Mouse (Mus musculus) CD8-positive naive resting alpha-beta T cell, adult 2 months (primary cell): Measurements from ENCODE around the gene Gm1043.

ENCODE experiments used
- DNase-seq, 2 experiments: peaks; one replicate each; pipeline ENCODE4 v3.0.0; 2022; ENCODE audit warnings: low read depth in 2 of 2, low spot score in 2 of 2

The Gm1043 gene

DNA sequence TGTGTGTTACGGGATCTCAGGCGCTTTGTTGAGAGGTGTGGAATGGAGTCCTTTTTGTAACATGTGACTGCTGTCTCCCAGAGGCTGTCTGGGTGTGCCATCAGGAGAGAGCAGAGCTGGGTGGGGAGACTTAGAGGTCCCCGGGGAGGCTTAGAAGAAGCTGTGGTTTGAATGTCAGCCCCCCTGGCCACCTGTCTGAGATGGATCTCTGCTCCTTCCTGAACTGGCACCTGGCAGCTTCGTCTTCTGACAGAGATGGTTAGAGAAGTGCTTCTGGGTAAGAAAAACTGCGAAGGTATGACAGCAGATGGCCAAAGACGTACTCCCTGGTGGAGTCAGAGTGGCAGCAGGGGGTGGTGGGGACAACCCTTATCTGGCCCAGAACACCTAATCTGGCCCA lies 22.4 kb downstream of the Gm1043 start:
- DNase-seq: no peak

GRCm38 (mm10) chr5:37109280-37109849 lies 24.2 kb downstream of the Gm1043 start:
- DNase-seq: peak; percentile 84 to 91

GRCm38 (mm10) chr5:37112389-37112788 lies 27.2 kb downstream of the Gm1043 start:
- no peak for DNase-seq

DNA sequence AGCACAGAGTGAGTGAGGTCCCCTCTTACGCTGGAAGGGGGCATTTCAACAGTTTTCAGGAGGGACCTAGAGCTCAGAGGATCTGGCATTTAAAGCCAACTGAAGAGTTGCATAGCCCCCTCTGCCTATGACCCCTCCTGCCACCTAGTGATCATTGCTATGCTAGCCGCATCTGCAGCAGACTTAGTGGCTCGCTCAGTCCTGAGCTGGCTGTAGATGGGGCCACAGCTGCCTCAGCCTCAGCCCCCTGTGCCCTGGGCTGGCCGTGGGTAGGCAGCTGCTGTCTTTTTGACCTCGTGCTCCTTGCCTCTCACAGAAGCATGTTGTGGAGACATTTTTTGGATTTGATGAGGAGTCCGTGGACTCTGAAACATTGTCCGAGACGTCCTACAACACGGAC lies 32.0 kb downstream of the Gm1043 start:
- DNase-seq: no peak

- peak in 1 of 2 experiments; percentile 25 for DNase-seq
These were observed 33.1 kb downstream of the Gm1043 start for GRCm38 (mm10) chr5:37118242-37118641.

GRCm38 (mm10) chr5:37121186-37121680 lies 36.1 kb downstream of the Gm1043 start:
- no peak for DNase-seq

DNA sequence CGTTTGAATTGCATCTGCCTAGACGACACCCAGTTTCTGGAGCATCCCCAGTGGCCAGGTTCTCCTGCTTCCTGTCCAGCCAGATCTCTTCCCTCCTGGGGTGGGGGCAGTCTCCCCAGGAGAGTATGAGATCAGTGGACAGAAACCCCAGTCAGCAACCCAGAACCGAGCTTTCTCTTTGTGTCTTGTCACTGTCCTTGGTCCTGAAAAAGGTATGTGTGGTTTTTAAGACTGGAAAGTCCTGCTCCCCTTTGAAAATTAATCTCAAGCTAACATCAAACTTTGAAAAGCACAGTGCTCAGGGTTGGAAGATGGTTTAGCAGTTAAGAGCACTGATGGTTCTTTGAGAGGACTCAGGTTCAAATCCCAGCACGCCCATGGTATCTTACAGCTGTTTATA lies 46.7 kb downstream of the Gm1043 start:
- no peak for DNase-seq

- no peak for DNase-seq
These were observed 56.6 kb downstream of the Gm1043 start for GRCm38 (mm10) chr5:37141745-37142144.

DNA sequence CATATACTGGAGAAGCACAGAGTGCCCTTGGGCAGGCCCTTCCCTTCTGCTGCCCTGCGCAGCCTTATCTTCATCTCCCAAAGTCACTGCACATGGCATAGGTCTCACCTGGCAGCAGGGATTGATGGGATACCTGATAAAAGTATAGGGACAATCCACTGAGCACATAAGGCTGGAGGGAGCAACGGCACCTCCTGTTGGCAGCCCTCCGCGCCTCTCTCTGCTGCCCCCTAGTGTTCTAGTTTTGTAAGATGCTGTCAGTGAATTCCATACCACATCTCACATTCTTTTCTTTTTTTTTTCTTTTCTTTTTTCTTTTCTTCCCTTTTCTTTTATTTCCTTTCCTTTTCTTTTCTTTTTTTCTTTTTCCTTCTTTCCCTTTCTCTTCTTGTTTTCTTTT lies 62.4 kb downstream of the Gm1043 start:
- peak; percentile 49 to 66 for DNase-seq

DNA sequence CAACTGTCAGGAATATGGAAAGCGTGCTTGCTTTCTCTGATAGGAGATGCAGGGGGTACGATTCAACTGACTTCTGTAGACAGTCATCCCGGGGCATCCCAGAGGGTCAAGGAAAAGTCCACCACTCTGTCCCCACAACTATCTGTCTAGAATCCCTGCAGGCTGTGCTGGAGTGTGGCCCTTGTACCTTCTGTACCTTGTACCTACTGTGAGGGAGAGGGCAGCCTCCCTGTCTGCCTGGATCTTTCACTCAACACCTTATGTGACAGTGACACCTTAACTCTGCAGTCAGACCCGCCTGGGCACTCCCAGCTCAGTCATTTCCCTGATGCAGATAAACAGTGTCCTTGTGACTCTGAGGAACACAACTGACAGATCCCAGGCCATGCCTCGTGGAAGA lies 65.5 kb downstream of the Gm1043 start:
- no peak for DNase-seq

DNA sequence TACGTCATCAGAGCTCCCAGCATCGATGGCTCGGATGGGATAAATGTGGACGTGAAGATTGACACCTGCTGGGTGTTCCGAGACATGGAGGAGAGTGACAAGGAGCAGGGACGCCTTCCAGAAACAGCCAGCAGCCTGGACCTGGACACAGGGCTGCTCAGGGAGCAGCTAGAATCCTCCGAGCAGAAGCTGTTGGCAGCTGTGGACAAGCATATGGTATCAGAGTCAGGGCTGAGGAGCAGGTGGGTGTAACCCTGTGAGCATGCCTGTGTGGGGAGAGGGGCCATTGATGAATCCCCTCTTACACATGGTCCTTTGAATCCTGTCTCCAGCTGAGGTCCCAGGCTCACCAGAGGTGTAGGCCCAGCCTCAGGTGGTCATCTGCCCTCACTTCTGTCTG lies 69.3 kb downstream of the Gm1043 start:
- no peak for DNase-seq

DNA sequence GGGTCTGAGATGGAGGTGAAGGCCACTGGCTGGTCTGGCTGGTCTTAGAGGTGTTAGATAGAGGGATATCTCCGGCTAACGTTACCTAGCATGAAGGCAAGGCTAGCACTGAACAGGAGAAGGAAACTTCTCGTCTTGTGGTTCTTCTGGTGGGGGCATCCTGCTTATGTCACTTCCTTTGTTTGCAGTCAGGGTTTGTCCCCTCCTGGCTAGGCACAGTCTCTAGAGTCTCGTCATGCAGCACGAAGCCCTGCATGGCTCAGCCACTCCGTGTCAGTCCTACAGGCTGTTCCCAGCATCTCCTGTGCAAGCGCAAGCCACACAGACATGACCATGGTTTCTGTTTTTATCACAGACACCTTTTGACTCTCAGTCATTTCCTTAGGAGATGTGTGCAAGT lies 73.2 kb downstream of the Gm1043 start:
- no peak for DNase-seq

- peak; percentile 36 to 47 for DNase-seq
These were observed 78.0 kb downstream of the Gm1043 start for GRCm38 (mm10) chr5:37162871-37163781.

- no peak for DNase-seq
These were observed 91.3 kb downstream of the Gm1043 start for GRCm38 (mm10) chr5:37176466-37176865.

DNA sequence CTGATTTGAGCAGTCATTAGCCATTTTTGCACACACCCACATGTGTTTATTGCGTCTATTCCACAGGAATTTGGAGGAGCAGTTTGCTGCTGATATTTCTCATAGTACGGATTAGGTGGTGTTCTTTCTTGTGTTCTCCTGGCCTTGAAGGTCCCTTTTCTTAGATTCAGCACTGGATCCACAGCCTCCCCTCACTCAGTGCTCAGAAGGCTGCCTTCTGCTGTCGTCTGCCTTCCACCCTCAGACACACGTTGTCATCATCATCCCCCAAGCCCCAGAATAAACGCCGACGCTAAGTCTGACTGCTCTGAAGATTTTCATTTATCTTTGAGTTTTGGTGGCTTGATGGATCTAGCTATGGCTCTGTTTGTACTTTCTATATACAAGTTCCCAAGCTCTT lies 91.9 kb downstream of the Gm1043 start:
- DNase-seq: no peak

- no peak for DNase-seq
These were observed 93.6 kb downstream of the Gm1043 start for GRCm38 (mm10) chr5:37178811-37179210.

- no peak for DNase-seq
These were observed 94.7 kb downstream of the Gm1043 start for GRCm38 (mm10) chr5:37179872-37180271.

DNA sequence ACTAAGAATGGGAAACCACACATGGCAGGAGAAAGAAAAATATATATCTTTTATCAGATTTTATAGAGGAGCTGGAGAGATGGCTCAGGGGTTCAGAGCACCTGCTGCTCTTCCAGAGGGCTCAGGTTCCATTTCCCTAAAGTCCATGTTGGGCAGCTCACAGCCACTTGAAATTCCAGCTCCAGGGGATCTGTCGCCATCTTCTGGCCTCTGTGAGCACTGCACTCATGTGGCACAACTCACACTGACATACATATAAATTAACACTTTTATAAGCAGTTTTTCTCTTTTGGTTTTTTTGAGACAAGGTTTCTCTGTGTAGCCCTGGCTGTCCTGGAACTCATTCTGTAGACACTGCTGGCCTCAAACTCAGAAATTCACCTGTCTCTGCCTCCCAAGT lies 95.5 kb downstream of the Gm1043 start:
- DNase-seq: no peak

GRCm38 (mm10) chr5:37184605-37185004 lies 99.4 kb downstream of the Gm1043 start:
- no peak for DNase-seq

DNA sequence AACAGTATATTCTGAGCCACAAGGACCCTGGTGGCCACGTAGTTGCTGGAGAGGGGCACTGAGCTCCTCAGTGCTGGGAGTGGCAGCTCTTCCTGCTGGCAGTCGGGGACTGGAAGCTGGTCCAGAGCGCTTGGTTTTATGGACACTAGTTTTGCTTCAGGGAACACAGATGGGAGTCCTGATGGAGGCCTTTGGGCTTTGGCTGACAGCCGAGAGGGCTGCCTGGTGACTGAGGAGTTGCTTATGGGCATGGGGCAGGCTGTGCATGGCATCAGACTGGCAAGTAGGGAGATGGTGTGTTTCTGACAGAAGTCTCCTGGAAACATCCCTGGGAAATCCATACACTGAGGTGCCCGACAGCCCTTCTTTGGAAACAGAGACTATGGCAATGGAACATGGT lies 105.2 kb downstream of the Gm1043 start:
- DNase-seq: no peak

DNA sequence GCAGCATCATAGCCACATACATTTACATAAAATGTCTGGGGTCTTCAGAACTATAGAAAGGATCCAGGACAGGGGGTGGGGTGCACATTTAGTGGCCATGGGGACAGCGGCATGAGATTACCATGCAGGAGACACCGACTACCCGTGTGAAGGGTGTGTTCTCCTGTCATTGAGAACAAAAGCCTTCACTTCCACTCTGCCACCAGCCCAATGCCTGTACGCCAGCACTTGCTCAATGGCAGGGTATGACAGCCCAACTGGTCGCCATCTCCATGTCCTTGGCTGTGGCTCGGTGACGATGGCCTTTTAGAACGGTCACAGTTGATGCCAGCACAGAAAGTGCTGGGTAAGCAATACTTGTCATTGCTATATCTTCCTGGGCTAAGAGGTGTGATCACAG lies 111.0 kb downstream of the Gm1043 start:
- DNase-seq: no peak

GRCm38 (mm10) chr5:37196666-37197250 lies 111.6 kb downstream of the Gm1043 start:
- peak; percentile 11 to 29 for DNase-seq
